Mouse (Mus musculus): ENCODE data around the gene 4930558K02Rik.

4930558K02Rik gene

GRCm38 (mm10) chr1:161979536-161979935 lies at the start of gene 4930558K02Rik:
Gene 4930558K02Rik (minus strand): TSS chr1:161979636.
- no peak for DNase-seq

GRCm38 (mm10) chr1:162023681-162024270 lies 44.3 kb upstream of the 4930558K02Rik start:
- no peak for DNase-seq

- DNase-seq, result no peak
These were observed 41.3 kb upstream of the 4930558K02Rik start for GRCm38 (mm10) chr1:162020766-162021165.

- DNase-seq, result no peak
These were observed 40.9 kb upstream of the 4930558K02Rik start for GRCm38 (mm10) chr1:162020303-162020731.

- no peak for DNase-seq
These were observed 39.2 kb upstream of the 4930558K02Rik start for GRCm38 (mm10) chr1:162018601-162018977.

GRCm38 (mm10) chr1:162017975-162018600 lies 38.7 kb upstream of the 4930558K02Rik start:
- DNase-seq, result no peak

GRCm38 (mm10) chr1:162016982-162017381 lies 37.5 kb upstream of the 4930558K02Rik start:
- no peak for DNase-seq

GRCm38 (mm10) chr1:162015247-162015862 lies 35.9 kb upstream of the 4930558K02Rik start:
- DNase-seq, result no peak

- DNase-seq, result no peak
These were observed 34.1 kb upstream of the 4930558K02Rik start for GRCm38 (mm10) chr1:162013561-162013960.

GRCm38 (mm10) chr1:162011523-162012245 lies 32.2 kb upstream of the 4930558K02Rik start:
- DNase-seq, result no peak

GRCm38 (mm10) chr1:162009086-162009485 lies 29.6 kb upstream of the 4930558K02Rik start:
- no peak for DNase-seq

- DNase-seq, result no peak
These were observed 29.2 kb upstream of the 4930558K02Rik start for GRCm38 (mm10) chr1:162008631-162009067.

GRCm38 (mm10) chr1:162008208-162008607 lies 28.8 kb upstream of the 4930558K02Rik start:
- no peak for DNase-seq

GRCm38 (mm10) chr1:162006109-162006508 lies 26.7 kb upstream of the 4930558K02Rik start:
- no peak for DNase-seq

GRCm38 (mm10) chr1:162004821-162005770 lies 25.7 kb upstream of the 4930558K02Rik start:
- peak; percentile 22 for DNase-seq

GRCm38 (mm10) chr1:162004518-162004780 lies 25.0 kb upstream of the 4930558K02Rik start:
- DNase-seq, result no peak

- DNase-seq, result no peak
These were observed 24.5 kb upstream of the 4930558K02Rik start for GRCm38 (mm10) chr1:162003729-162004517.

- no peak for DNase-seq
These were observed 21.9 kb upstream of the 4930558K02Rik start for GRCm38 (mm10) chr1:162001328-162001727.

- peak; percentile 65 for DNase-seq
These were observed 20.5 kb upstream of the 4930558K02Rik start for GRCm38 (mm10) chr1:161999882-162000371.

- no peak for DNase-seq
These were observed 19.9 kb upstream of the 4930558K02Rik start for GRCm38 (mm10) chr1:161999338-161999737.

GRCm38 (mm10) chr1:161998781-161999180 lies 19.3 kb upstream of the 4930558K02Rik start:
- DNase-seq, result no peak

Measured in right cerebral cortex, postnatal 25 days (tissue).